Mouse (Mus musculus): ENCODE results near the gene Prdx1. TPM values are rescaled to one million over a fixed set of nuclear protein-coding genes. Genes with fewer than 3 reads are reported as not detected.
A peak's percentile ranks its signal among the peaks of the same experiment; 100 is the strongest.

Gene Prdx1
- polyA plus RNA-seq, 1 experiment from 2014 or later: 985 TPM

GRCm38 (mm10) chr4:116683957-116684356 is 1.4 kb upstream of the Prdx1 start:
- peaks cover 3% of the 10 kb centered on the region; the same call in 1 of the 2 replicates for H3K36me3 ChIP-seq (ENCODE audit: control insufficient read depth, insufficient read depth, low read length)
- H3K4me1 ChIP-seq (replicated peaks; ENCODE audit: control insufficient read depth, insufficient read depth, low read length): no peaks in the 10 kb centered on the region; the same call in 1 of the 2 replicates
- H3K27ac ChIP-seq (ENCODE audit: low read depth, low read length): no peak overlapping the region
- H3K27me3 ChIP-seq (ENCODE audit: control insufficient read depth, insufficient read depth, low read length): no peaks in the 10 kb centered on the region
- no peaks in the 10 kb centered on the region for H3K9me3 ChIP-seq (ENCODE audit: control insufficient read depth, low read length)
- H3K4me2 ChIP-seq (replicated peaks; ENCODE audit: low read depth, low read length): no peak overlapping the region
- H3K4me3 ChIP-seq (ENCODE audit: low read depth, low read length): no peak overlapping the region
- no peak for DNase-seq (ENCODE audit: low spot score)
- H3K9ac ChIP-seq (ENCODE audit: low read depth, low read length): no peak overlapping the region
- 90% methylated on average over 4 of the region's 4 CpGs for WGBS
- no peak for ATAC-seq (ENCODE audit: low FRiP score)

GRCm38 (mm10) chr4:116684665-116685064 is 679 bp upstream of the Prdx1 start:
- Histone ChIP-seq H3K27me3 (ENCODE audit: control insufficient read depth, insufficient read depth, low read length) (no peaks in the 10 kb centered on the region), H3K9ac (ENCODE audit: low read depth, low read length) (peak overlapping the region; percentile 67; the same call in 1 of the 2 replicates), H3K27ac (ENCODE audit: low read depth, low read length) (no peak overlapping the region), H3K4me3 (ENCODE audit: low read depth, low read length) (peak overlapping the region; percentile 56), H3K9me3 (ENCODE audit: control insufficient read depth, low read length) (no peaks in the 10 kb centered on the region), H3K4me2 (replicated peaks; ENCODE audit: low read depth, low read length) (no peak overlapping the region), H3K36me3 (ENCODE audit: control insufficient read depth, insufficient read depth, low read length) (peaks cover 4% of the 10 kb centered on the region; the same call in 1 of the 2 replicates), H3K4me1 (replicated peaks; ENCODE audit: control insufficient read depth, insufficient read depth, low read length) (no peaks in the 10 kb centered on the region; the same call in 1 of the 2 replicates)
- 81% methylated on average over 2 of the region's 2 CpGs for WGBS
- ATAC-seq (ENCODE audit: low FRiP score): no peak
- DNase-seq (ENCODE audit: low spot score): no peak

GRCm38 (mm10) chr4:116687041-116687440 is 1.7 kb downstream of the Prdx1 start:
- Histone ChIP-seq H3K4me3 (ENCODE audit: low read depth, low read length) (peak overlapping the region; percentile 56), H3K36me3 (ENCODE audit: control insufficient read depth, insufficient read depth, low read length) (peaks cover 5% of the 10 kb centered on the region; the same call in 1 of the 2 replicates), H3K9me3 (ENCODE audit: control insufficient read depth, low read length) (no peaks in the 10 kb centered on the region), H3K27ac (ENCODE audit: low read depth, low read length) (no peak overlapping the region), H3K9ac (ENCODE audit: low read depth, low read length) (peak overlapping the region; percentile 67; the same call in 1 of the 2 replicates), H3K4me2 (replicated peaks; ENCODE audit: low read depth, low read length) (peak overlapping the region; percentile 35), H3K27me3 (ENCODE audit: control insufficient read depth, insufficient read depth, low read length) (no peaks in the 10 kb centered on the region), H3K4me1 (replicated peaks; ENCODE audit: control insufficient read depth, insufficient read depth, low read length) (no peaks in the 10 kb centered on the region; the same call in 1 of the 2 replicates)
- no peak for DNase-seq (ENCODE audit: low spot score)
- 41% methylated on average over 1 of the region's 1 CpGs for WGBS
- ATAC-seq (ENCODE audit: low FRiP score): no peak

- no peaks in the 10 kb centered on the region for H3K9me3 ChIP-seq (ENCODE audit: control insufficient read depth, low read length)
- no peak overlapping the region for H3K4me3 ChIP-seq (ENCODE audit: low read depth, low read length)
- no peak overlapping the region for H3K9ac ChIP-seq (ENCODE audit: low read depth, low read length)
- H3K4me1 ChIP-seq (replicated peaks; ENCODE audit: control insufficient read depth, insufficient read depth, low read length): no peaks in the 10 kb centered on the region; the same call in 1 of the 2 replicates
- H3K4me2 ChIP-seq (replicated peaks; ENCODE audit: low read depth, low read length): no peak overlapping the region
- peaks cover 8% of the 10 kb centered on the region; the same call in 1 of the 2 replicates for H3K36me3 ChIP-seq (ENCODE audit: control insufficient read depth, insufficient read depth, low read length)
- ATAC-seq (ENCODE audit: low FRiP score) (no peak), DNase-seq (ENCODE audit: low spot score) (no peak)
- H3K27me3 ChIP-seq (ENCODE audit: control insufficient read depth, insufficient read depth, low read length): no peaks in the 10 kb centered on the region
- 96% methylated on average over 4 of the region's 4 CpGs for WGBS
- H3K27ac ChIP-seq (ENCODE audit: low read depth, low read length): no peak overlapping the region
These were observed 4.0 kb downstream of the Prdx1 start for GRCm38 (mm10) chr4:116689309-116689876.

GRCm38 (mm10) chr4:116692146-116692545 is 6.8 kb downstream of the Prdx1 start:
- H3K9ac ChIP-seq (ENCODE audit: low read depth, low read length): no peak overlapping the region
- H3K4me1 ChIP-seq (replicated peaks; ENCODE audit: control insufficient read depth, insufficient read depth, low read length): no peaks in the 10 kb centered on the region
- peaks cover 10% of the 10 kb centered on the region; the same call in 1 of the 2 replicates for H3K36me3 ChIP-seq (ENCODE audit: control insufficient read depth, insufficient read depth, low read length)
- no peaks in the 10 kb centered on the region for H3K27me3 ChIP-seq (ENCODE audit: control insufficient read depth, insufficient read depth, low read length)
- no peak overlapping the region for H3K4me3 ChIP-seq (ENCODE audit: low read depth, low read length)
- DNase-seq (ENCODE audit: low spot score) (no peak), ATAC-seq (ENCODE audit: low FRiP score) (no peak)
- 96% methylated on average over 2 of the region's 2 CpGs for WGBS
- H3K4me2 ChIP-seq (replicated peaks; ENCODE audit: low read depth, low read length): no peak overlapping the region
- no peaks in the 10 kb centered on the region for H3K9me3 ChIP-seq (ENCODE audit: control insufficient read depth, low read length)
- H3K27ac ChIP-seq (ENCODE audit: low read depth, low read length): no peak overlapping the region

GRCm38 (mm10) chr4:116693785-116694184 is 8.4 kb downstream of the Prdx1 start:
- Histone ChIP-seq H3K9ac (ENCODE audit: low read depth, low read length) (no peak overlapping the region), H3K4me3 (ENCODE audit: low read depth, low read length) (no peak overlapping the region), H3K27ac (ENCODE audit: low read depth, low read length) (no peak overlapping the region), H3K27me3 (ENCODE audit: control insufficient read depth, insufficient read depth, low read length) (no peaks in the 10 kb centered on the region), H3K4me1 (replicated peaks; ENCODE audit: control insufficient read depth, insufficient read depth, low read length) (no peaks in the 10 kb centered on the region), H3K36me3 (ENCODE audit: control insufficient read depth, insufficient read depth, low read length) (peaks cover 7% of the 10 kb centered on the region; the same call in 1 of the 2 replicates), H3K9me3 (ENCODE audit: control insufficient read depth, low read length) (no peaks in the 10 kb centered on the region), H3K4me2 (replicated peaks; ENCODE audit: low read depth, low read length) (no peak overlapping the region)
- DNase-seq (ENCODE audit: low spot score) (no peak), ATAC-seq (ENCODE audit: low FRiP score) (no peak)
- WGBS: 86% methylated on average over 2 of the region's 2 CpGs

GRCm38 (mm10) chr4:116698693-116699342 is 13.5 kb downstream of the Prdx1 start:
- H3K9ac ChIP-seq (ENCODE audit: low read depth, low read length): no peak overlapping the region
- 0 out of 2 replicates have a peak, but pooled peaks cover 2% of the 10 kb centered on the region for H3K36me3 ChIP-seq (ENCODE audit: control insufficient read depth, insufficient read depth, low read length)
- DNase-seq (ENCODE audit: low spot score): no peak
- no peak overlapping the region for H3K4me2 ChIP-seq (replicated peaks; ENCODE audit: low read depth, low read length)
- no peaks in the 10 kb centered on the region for H3K9me3 ChIP-seq (ENCODE audit: control insufficient read depth, low read length)
- no peak overlapping the region for H3K4me3 ChIP-seq (ENCODE audit: low read depth, low read length)
- ATAC-seq (ENCODE audit: low FRiP score): no peak
- 90% methylated on average over 2 of the region's 2 CpGs for WGBS
- H3K4me1 ChIP-seq (replicated peaks; ENCODE audit: control insufficient read depth, insufficient read depth, low read length): no peaks in the 10 kb centered on the region
- no peak overlapping the region for H3K27ac ChIP-seq (ENCODE audit: low read depth, low read length)
- H3K27me3 ChIP-seq (ENCODE audit: control insufficient read depth, insufficient read depth, low read length): no peaks in the 10 kb centered on the region

- no peak overlapping the region for H3K4me3 ChIP-seq (ENCODE audit: low read depth, low read length)
- H3K27me3 ChIP-seq (ENCODE audit: control insufficient read depth, insufficient read depth, low read length): no peaks in the 10 kb centered on the region
- ATAC-seq (ENCODE audit: low FRiP score): no peak
- no peak overlapping the region for H3K4me2 ChIP-seq (replicated peaks; ENCODE audit: low read depth, low read length)
- no peaks in the 10 kb centered on the region for H3K9me3 ChIP-seq (ENCODE audit: control insufficient read depth, low read length)
- DNase-seq (ENCODE audit: low spot score): no peak
- no peak overlapping the region for H3K9ac ChIP-seq (ENCODE audit: low read depth, low read length)
- no peaks in the 10 kb centered on the region for H3K4me1 ChIP-seq (replicated peaks; ENCODE audit: control insufficient read depth, insufficient read depth, low read length)
- H3K27ac ChIP-seq (ENCODE audit: low read depth, low read length): no peak overlapping the region
- H3K36me3 ChIP-seq (ENCODE audit: control insufficient read depth, insufficient read depth, low read length): no peaks in the 10 kb centered on the region
- WGBS: 95% methylated on average over 1 of the region's 1 CpGs
These were observed 15.6 kb downstream of the Prdx1 start for GRCm38 (mm10) chr4:116700964-116701363.

GRCm38 (mm10) chr4:116703804-116704203 is 18.5 kb downstream of the Prdx1 start:
- Histone ChIP-seq H3K4me3 (ENCODE audit: low read depth, low read length) (no peak overlapping the region), H3K9me3 (ENCODE audit: control insufficient read depth, low read length) (no peaks in the 10 kb centered on the region), H3K27me3 (ENCODE audit: control insufficient read depth, insufficient read depth, low read length) (no peaks in the 10 kb centered on the region), H3K27ac (ENCODE audit: low read depth, low read length) (no peak overlapping the region), H3K4me1 (replicated peaks; ENCODE audit: control insufficient read depth, insufficient read depth, low read length) (no peaks in the 10 kb centered on the region; the same call in 1 of the 2 replicates), H3K4me2 (replicated peaks; ENCODE audit: low read depth, low read length) (no peak overlapping the region), H3K9ac (ENCODE audit: low read depth, low read length) (no peak overlapping the region), H3K36me3 (ENCODE audit: control insufficient read depth, insufficient read depth, low read length) (no peaks in the 10 kb centered on the region)
- DNase-seq (ENCODE audit: low spot score) (peak; percentile 82), ATAC-seq (ENCODE audit: low FRiP score) (no peak)
- WGBS: 38% methylated on average over 6 of the region's 6 CpGs

Data from hindbrain, embryonic 11.5 days (tissue).